Mouse (Mus musculus) myocyte (in vitro differentiated cells): ENCODE results near the gene Wt1. TPM values are rescaled to one million over a fixed set of nuclear protein-coding genes. Genes with fewer than 3 reads are reported as not detected.

Experiments
- H3K27me3 ChIP-seq: one replicate; pipeline ENCODE4 v1.6.1; 2011; ENCODE audit not compliant: control insufficient read depth, insufficient read depth, insufficient read length
- H3K36me3 ChIP-seq: one replicate; pipeline ENCODE4 v1.6.1; 2011; ENCODE audit not compliant: control insufficient read depth, insufficient read depth
- H3K4me2 ChIP-seq: one replicate; pipeline ENCODE4 v1.6.1; 2011; ENCODE audit warnings: low read depth, control low read depth
- H3K4me3 ChIP-seq: one replicate; pipeline ENCODE4 v1.5.1; 2011; ENCODE audit warnings: mild to moderate bottlenecking, control low read depth, moderate library complexity
- H3K79me2 ChIP-seq: one replicate; pipeline ENCODE4 v1.6.1; 2011; ENCODE audit not compliant: control insufficient read depth, insufficient read depth
- H3ac ChIP-seq: one replicate; pipeline ENCODE4 v1.6.1; 2011; ENCODE audit not compliant: control insufficient read depth, insufficient read length
- CEBPB ChIP-seq: IDR thresholded peaks from 2 replicates; pipeline ENCODE4 v1.6.1; 2011; ENCODE audit warnings: mild to moderate bottlenecking, moderate library complexity; ENCODE audit not compliant: poor library complexity, insufficient read depth, severe bottlenecking
- E2F4 ChIP-seq: IDR thresholded peaks from one replicate; pipeline ENCODE4 v1.6.1; 2011; ENCODE audit warnings: mild to moderate bottlenecking, control low read depth, moderate library complexity; ENCODE audit not compliant: insufficient read depth
- MAX ChIP-seq: IDR thresholded peaks from one replicate; pipeline ENCODE4 v1.6.1; 2011; ENCODE audit warnings: low read depth, mild to moderate bottlenecking, control low read depth
- MYOD1 ChIP-seq, 3 experiments: IDR thresholded peaks; one replicate each; pipeline ENCODE4 v1.6.1; 2011; ENCODE audit warnings: control low read depth in 2 of 3, low read depth in 2 of 3, mild to moderate bottlenecking in 2 of 3, moderate library complexity in 1 of 3; ENCODE audit not compliant: insufficient read length in 2 of 3, control insufficient read depth in 1 of 3
- MYOG ChIP-seq, 3 experiments: IDR thresholded peaks; one replicate each; pipeline ENCODE4 v1.6.1; 2011; ENCODE audit warnings: control low read depth in 2 of 3, low read depth in 2 of 3, mild to moderate bottlenecking in 2 of 3; ENCODE audit not compliant: insufficient read length in 2 of 3, control insufficient read depth in 1 of 3, insufficient read depth in 1 of 3
- POLR2A ChIP-seq: IDR thresholded peaks from one replicate; pipeline ENCODE4 v1.6.1; 2011; ENCODE audit warnings: low read depth, mild to moderate bottlenecking, control low read depth, moderate library complexity; ENCODE audit not compliant: insufficient read length
- POLR2AphosphoS2 ChIP-seq: IDR thresholded peaks from one replicate; pipeline ENCODE4 v1.6.1; 2011; ENCODE audit warnings: low read depth, control low read depth; ENCODE audit not compliant: insufficient read length
- REST ChIP-seq: IDR thresholded peaks from one replicate; pipeline ENCODE4 v1.6.1; 2011; ENCODE audit warnings: mild to moderate bottlenecking, control low read depth, moderate library complexity; ENCODE audit not compliant: insufficient read depth, insufficient read length
- SRF ChIP-seq: IDR thresholded peaks from one replicate; pipeline ENCODE4 v1.6.1; 2011; ENCODE audit warnings: low read depth; ENCODE audit not compliant: control insufficient read depth, insufficient read length
- TCF12 ChIP-seq: IDR thresholded peaks from one replicate; pipeline ENCODE4 v1.6.1; 2011; ENCODE audit warnings: mild to moderate bottlenecking, control low read depth; ENCODE audit not compliant: poor library complexity, insufficient read depth, severe bottlenecking
- TCF3 ChIP-seq: IDR thresholded peaks from one replicate; pipeline ENCODE4 v1.6.1; 2011; ENCODE audit warnings: low read depth, control low read depth; ENCODE audit not compliant: insufficient read length
- USF1 ChIP-seq: IDR thresholded peaks from one replicate; pipeline ENCODE4 v1.6.1; 2011; ENCODE audit warnings: low read depth, mild to moderate bottlenecking, control low read depth, moderate library complexity
- polyA plus RNA-seq: library from polyadenylated mRNA; unstranded; fragments of >200 nt; fragmentation: generic; extraction: Trizol; gene quantifications from one replicate; pipeline ENCODE4 v1.2.1, GENCODE M21; 2012; ENCODE audit warnings: missing spikeins

Gene Wt1
- polyA plus RNA-seq, 1 experiment, result not detected

- TF ChIP-seq MYOG (IDR thresholded peaks at IDR 0.05; ENCODE audit: control insufficient read depth in 1 of 3, insufficient read depth in 1 of 3, insufficient read length in 2 of 3, low read depth in 2 of 3) (no peak), USF1 (no peak), CEBPB (no peak), MYOD1 (IDR thresholded peaks at IDR 0.05; ENCODE audit: control insufficient read depth in 1 of 3, insufficient read length in 2 of 3, low read depth in 2 of 3) (no peak), MAX (no peak), TCF3 (no peak), REST (no peak), TCF12 (no peak), POLR2A (no peak), POLR2AphosphoS2 (no peak), SRF (no peak), E2F4 (no peak)
- Histone ChIP-seq H3K79me2 (no peaks in the 10 kb centered on the region), H3K4me3 (no peak overlapping the region), H3K36me3 (no peaks in the 10 kb centered on the region), H3ac (no peak overlapping the region), H3K4me2 (no peak overlapping the region), H3K27me3 (no peaks in the 10 kb centered on the region)
Observed at GRCm38 (mm10) chr2:105151544-105151943, 25.2 kb downstream of the Wt1 start.

- H3K79me2 ChIP-seq, result no peaks in the 10 kb centered on the region
- H3K4me3 ChIP-seq, result no peak overlapping the region
- no peak overlapping the region for H3K4me2 ChIP-seq
- no peaks in the 10 kb centered on the region for H3K27me3 ChIP-seq
- H3K36me3 ChIP-seq, result no peaks in the 10 kb centered on the region
- no peak overlapping the region for H3ac ChIP-seq
- TF ChIP-seq TCF12, result no peak
- TF ChIP-seq TCF3, result no peak
- no peak for TF ChIP-seq MYOD1 (IDR thresholded peaks at IDR 0.05; ENCODE audit: control insufficient read depth in 1 of 3, insufficient read length in 2 of 3, low read depth in 2 of 3)
- TF ChIP-seq E2F4, result no peak
- no peak for TF ChIP-seq USF1
- no peak for TF ChIP-seq MYOG (IDR thresholded peaks at IDR 0.05; ENCODE audit: control insufficient read depth in 1 of 3, insufficient read depth in 1 of 3, insufficient read length in 2 of 3, low read depth in 2 of 3)
- no peak for TF ChIP-seq SRF
- TF ChIP-seq REST, result no peak
- no peak for TF ChIP-seq POLR2AphosphoS2
- no peak for TF ChIP-seq MAX
Observed at GRCm38 (mm10) chr2:105153046-105153445, 26.7 kb downstream of the Wt1 start.

GRCm38 (mm10) chr2:105160949-105161348 is 34.6 kb downstream of the Wt1 start:
- no peaks in the 10 kb centered on the region for H3K27me3 ChIP-seq
- TF ChIP-seq MYOD1 (IDR thresholded peaks at IDR 0.05; ENCODE audit: control insufficient read depth in 1 of 3, insufficient read length in 2 of 3, low read depth in 2 of 3) (no peak), MYOG (IDR thresholded peaks at IDR 0.05; ENCODE audit: control insufficient read depth in 1 of 3, insufficient read depth in 1 of 3, insufficient read length in 2 of 3, low read depth in 2 of 3) (no peak), SRF (no peak), POLR2AphosphoS2 (no peak), POLR2A (no peak), MAX (no peak), TCF12 (no peak), REST (no peak), TCF3 (no peak), CEBPB (no peak)

GRCm38 (mm10) chr2:105162763-105163162 is 36.4 kb downstream of the Wt1 start:
- H3K36me3 ChIP-seq, result no peaks in the 10 kb centered on the region
- H3ac ChIP-seq, result no peak overlapping the region
- no peak overlapping the region for H3K4me2 ChIP-seq
- no peak overlapping the region for H3K4me3 ChIP-seq
- TF ChIP-seq CEBPB, result no peak
- TF ChIP-seq USF1, result no peak
- TF ChIP-seq SRF, result no peak
- TF ChIP-seq POLR2A, result no peak
- no peaks in the 10 kb centered on the region for H3K79me2 ChIP-seq
- H3K27me3 ChIP-seq, result no peaks in the 10 kb centered on the region

More at GRCm38 (mm10) chr2:105160949-105161348, 34.6 kb downstream of the Wt1 start:
- Histone ChIP-seq H3K4me3 (no peak overlapping the region), H3ac (no peak overlapping the region), H3K36me3 (no peaks in the 10 kb centered on the region), H3K4me2 (no peak overlapping the region), H3K79me2 (no peaks in the 10 kb centered on the region)

- no peak overlapping the region for H3K4me3 ChIP-seq
- H3K4me2 ChIP-seq, result no peak overlapping the region
- H3K36me3 ChIP-seq, result no peaks in the 10 kb centered on the region
- no peaks in the 10 kb centered on the region for H3K79me2 ChIP-seq
- H3ac ChIP-seq, result no peak overlapping the region
- no peaks in the 10 kb centered on the region for H3K27me3 ChIP-seq
- TF ChIP-seq REST, result no peak
- peak; percentile 74 for TF ChIP-seq CEBPB
Observed at GRCm38 (mm10) chr2:105168137-105168536, 41.8 kb downstream of the Wt1 start.
